In genomic region chr17:24072919-24073696, GRCm38 (mm10) we compare ENCODE assay signal across 8 mouse cellular contexts. TPM values are rescaled to one million over a fixed set of nuclear protein-coding genes. Genes with fewer than 3 reads are reported as not detected.
A peak's percentile ranks its signal among the peaks of the same experiment; 100 is the strongest.
DNase-seq lines count a peak whose midpoint lies in the region; ATAC-seq and TF ChIP-seq lines count a peak whose summit lies in the region.

Gene Kctd5, minus strand, starts transcription at chr17:24073485.

- intact Hi-C loops in heart, postnatal 36 days (cut with DNase I): loop anchor here (2.0 kb wide), 1 partner anchor 68 kb away; no protein-coding TSS in a partner anchor

- H3K9me3 ChIP-seq in G1E (replicated peaks): no peaks in the 10 kb centered on the region
- no peaks in the 10 kb centered on the region for H3K9me3 ChIP-seq in forebrain, embryonic 16.5 days (ENCODE audit: control insufficient read depth, low read length)
- H3K9me3 ChIP-seq in lung, embryonic 14.5 days (ENCODE audit: low read depth, low read length): no peaks in the 10 kb centered on the region

- peaks cover 9% of the 10 kb centered on the region for H3K4me1 ChIP-seq in G1E (ENCODE audit: insufficient read depth, low read depth, low read length)
- H3K4me1 ChIP-seq in forebrain, embryonic 16.5 days (replicated peaks; ENCODE audit: control insufficient read depth, insufficient read depth, low read length): peaks cover 16% of the 10 kb centered on the region
- H3K4me1 ChIP-seq in lung, embryonic 14.5 days (ENCODE audit: insufficient read depth): 0 out of 2 replicates have a peak, but pooled peaks cover 6% of the 10 kb centered on the region
- peaks cover 3% of the 10 kb centered on the region; the same call in 1 of the 2 replicates for H3K4me1 ChIP-seq in olfactory bulb, adult 2 months (ENCODE audit: control insufficient read depth, insufficient read depth, low read length)
- peaks cover 2% of the 10 kb centered on the region for H3K4me1 ChIP-seq in thymus, adult 2 months (replicated peaks; ENCODE audit: control insufficient read depth, insufficient read depth, low read length)

- peak; percentile 91 for ATAC-seq in G1E (ENCODE audit: extremely low read depth, insufficient number of reproducible peaks, low FRiP score, poor library complexity, severe bottlenecking)
- peak; percentile 98 for ATAC-seq in forebrain, embryonic 16.5 days
- peak; percentile 99 for ATAC-seq in lung, embryonic 14.5 days (ENCODE audit: insufficient read depth)

- peak within 1 kb of the TSS; percentile 76 for H3K27ac ChIP-seq in forebrain, embryonic 16.5 days (ENCODE audit: low read length)
- H3K27ac ChIP-seq in layer of hippocampus, adult 2 months: peak within 1 kb of the TSS; percentile 92
- H3K27ac ChIP-seq in lung, embryonic 14.5 days (ENCODE audit: low read depth): peak within 1 kb of the TSS; percentile 80
- H3K27ac ChIP-seq in olfactory bulb, adult 2 months (ENCODE audit: insufficient read depth, low read depth, low read length): peak within 1 kb of the TSS; percentile 40
- no peak within 1 kb of the TSS for H3K27ac ChIP-seq in thymus, adult 2 months (ENCODE audit: control insufficient read depth, insufficient read depth, low read length)

- H3K36me3 ChIP-seq in G1E (replicated peaks): peaks cover 58% of the 10 kb centered on the region
- H3K36me3 ChIP-seq in forebrain, embryonic 16.5 days (ENCODE audit: control insufficient read depth, insufficient read depth): peaks cover 7% of the 10 kb centered on the region
- peaks cover 15% of the 10 kb centered on the region for H3K36me3 ChIP-seq in lung, embryonic 14.5 days (ENCODE audit: insufficient read depth)
- peaks cover 7% of the 10 kb centered on the region; the same call in 1 of the 2 replicates for H3K36me3 ChIP-seq in thymus, adult 2 months (ENCODE audit: control insufficient read depth, insufficient read depth, low read length)

- H3K9ac ChIP-seq in forebrain, embryonic 16.5 days (replicated peaks; ENCODE audit: low read depth, low read length): peak within 1 kb of the TSS; percentile 96
- H3K9ac ChIP-seq in lung, embryonic 14.5 days: peak within 1 kb of the TSS; percentile 95

- no peaks in the 10 kb centered on the region for H3K27me3 ChIP-seq in G1E (ENCODE audit: insufficient read depth, low read length)
- no peaks in the 10 kb centered on the region for H3K27me3 ChIP-seq in forebrain, embryonic 16.5 days (replicated peaks; ENCODE audit: control insufficient read depth, insufficient read depth, low read length)
- H3K27me3 ChIP-seq in lung, embryonic 14.5 days (ENCODE audit: insufficient read depth, low read length): no peaks in the 10 kb centered on the region
- no peaks in the 10 kb centered on the region for H3K27me3 ChIP-seq in thymus, adult 2 months (ENCODE audit: control insufficient read depth, insufficient read depth, low read length)

- peak; percentile 80 for TF ChIP-seq POLR2A in olfactory bulb, adult 2 months (IDR thresholded peaks at IDR 0.05; ENCODE audit: insufficient read depth, low read depth, low read length)
- TF ChIP-seq POLR2A in thymus, adult 2 months (IDR thresholded peaks at IDR 0.05; ENCODE audit: control insufficient read depth, extremely low read depth, insufficient read depth, low read length, poor library complexity): peak; percentile 64; the same call in 1 of the 2 replicates

- H3K4me2 ChIP-seq in forebrain, embryonic 16.5 days (ENCODE audit: low read length): peak within 1 kb of the TSS; percentile 71
- H3K4me2 ChIP-seq in lung, embryonic 14.5 days: peak within 1 kb of the TSS; percentile 76

- no peak for TF ChIP-seq CTCF in G1E (IDR thresholded peaks at IDR 0.05; ENCODE audit: low read depth, low read length)
- no peak for TF ChIP-seq CTCF in layer of hippocampus, adult 2 months (conservative IDR thresholded peaks at IDR 0.05)
- TF ChIP-seq CTCF in lung, embryonic 14.5 days (IDR thresholded peaks at IDR 0.05; ENCODE audit: low read depth): no peak
- no peak for TF ChIP-seq CTCF in olfactory bulb, adult 2 months (IDR thresholded peaks at IDR 0.05; ENCODE audit: insufficient read depth, low read depth, low read length)
- 0 out of 2 replicates have a peak, but pooled peaks have one; percentile 29 for TF ChIP-seq CTCF in thymus, adult 2 months (IDR thresholded peaks at IDR 0.05; ENCODE audit: borderline replicate concordance, control insufficient read depth, extremely low read depth, insufficient read depth, low read length, poor library complexity)

- under 1% methylated on average over 62 of the region's 62 CpGs for WGBS in forebrain, embryonic 16.5 days
- under 1% methylated on average over 61 of the region's 62 CpGs for WGBS in lung, embryonic 14.5 days
- WGBS in olfactory bulb, adult 2 months: under 1% methylated on average over 62 of the region's 62 CpGs
- WGBS in thymus, adult 2 months: under 1% methylated on average over 62 of the region's 62 CpGs

- peak; percentile 74 for DNase-seq in G1E (ENCODE audit: low spot score)
- DNase-seq in cerebellum, adult 18-20 months: peak; percentile 90 to 95
- DNase-seq in heart, postnatal 36 days: peak; percentile 94 to 95
- peak; percentile 94 to 98 for DNase-seq in layer of hippocampus, adult 2 months (ENCODE audit: low spot score in 2 of 2)
- DNase-seq in lung, embryonic 14.5 days: peak; percentile 99
- peak; percentile 85 for DNase-seq in thymus, adult 2 months

- peak within 1 kb of the TSS; percentile 98 for H3K4me3 ChIP-seq in G1E (ENCODE audit: low read depth, low read length)
- H3K4me3 ChIP-seq in forebrain, embryonic 16.5 days (replicated peaks; ENCODE audit: low read length): peak within 1 kb of the TSS; percentile 84
- H3K4me3 ChIP-seq in layer of hippocampus, adult 2 months: peak within 1 kb of the TSS; percentile 89
- peak within 1 kb of the TSS; percentile 97 for H3K4me3 ChIP-seq in lung, embryonic 14.5 days (ENCODE audit: low read depth, low read length)
- H3K4me3 ChIP-seq in olfactory bulb, adult 2 months (ENCODE audit: insufficient read depth, low read depth, low read length): peak within 1 kb of the TSS; percentile 67
- peak within 1 kb of the TSS; percentile 90 for H3K4me3 ChIP-seq in thymus, adult 2 months (ENCODE audit: control insufficient read depth, insufficient read depth, low read length)

RNA-seq across cellular contexts. Expression of gene Kctd5, which starts in this region (rescaled TPM):
- total RNA-seq in G1E (2014; fragmentation: Nextera tagmentation) (16.9 and 17.1 TPM in 2 replicates), G1E (2017) (15.9 and 16.7 TPM in 2 replicates)
- polyA plus RNA-seq in G1E (2012): 17.3 and 23.4 TPM in 2 replicates
- 94.0 and 98.5 TPM in 2 replicates for polyA plus RNA-seq in forebrain, embryonic 16.5 days (2015; fragmentation: Nextera tagmentation; extraction: Ambion mirVana)
- 10 to 100 TPM in 1 of 2 experiments, 1 to 10 TPM in 1; 8.8 to 11.4 TPM for total RNA-seq in heart, postnatal 36 days (2021)
- 10 to 100 TPM; 26.6 to 28.8 TPM for total RNA-seq in layer of hippocampus, adult 2 months (2021)
- 64.4 and 69.6 TPM in 2 replicates for polyA plus RNA-seq in lung, embryonic 14.5 days (2014; fragmentation: Nextera tagmentation; extraction: Ambion mirVana)
- polyA plus RNA-seq in olfactory bulb, adult 2 months (2012; ENCODE audit: insufficient read depth, insufficient read length, low replicate concordance, missing spikeins): not detected in 2 replicates
- polyA plus RNA-seq in thymus, adult 2 months (2012; rRNA removed): 38.9 and 44.6 TPM in 2 replicates
